Mouse (Mus musculus): ENCODE results near the gene Plgrkt.

The Plgrkt gene

GRCm38 (mm10) chr19:29360251-29360650, 6.9 kb downstream of the Plgrkt start:
- no peak for DNase-seq (ENCODE audit: extremely low read depth, low read depth, low spot score)

GRCm38 (mm10) chr19:29356281-29356680, 10.9 kb downstream of the Plgrkt start:
- DNase-seq (ENCODE audit: extremely low read depth, low read depth, low spot score) = no peak

DNA sequence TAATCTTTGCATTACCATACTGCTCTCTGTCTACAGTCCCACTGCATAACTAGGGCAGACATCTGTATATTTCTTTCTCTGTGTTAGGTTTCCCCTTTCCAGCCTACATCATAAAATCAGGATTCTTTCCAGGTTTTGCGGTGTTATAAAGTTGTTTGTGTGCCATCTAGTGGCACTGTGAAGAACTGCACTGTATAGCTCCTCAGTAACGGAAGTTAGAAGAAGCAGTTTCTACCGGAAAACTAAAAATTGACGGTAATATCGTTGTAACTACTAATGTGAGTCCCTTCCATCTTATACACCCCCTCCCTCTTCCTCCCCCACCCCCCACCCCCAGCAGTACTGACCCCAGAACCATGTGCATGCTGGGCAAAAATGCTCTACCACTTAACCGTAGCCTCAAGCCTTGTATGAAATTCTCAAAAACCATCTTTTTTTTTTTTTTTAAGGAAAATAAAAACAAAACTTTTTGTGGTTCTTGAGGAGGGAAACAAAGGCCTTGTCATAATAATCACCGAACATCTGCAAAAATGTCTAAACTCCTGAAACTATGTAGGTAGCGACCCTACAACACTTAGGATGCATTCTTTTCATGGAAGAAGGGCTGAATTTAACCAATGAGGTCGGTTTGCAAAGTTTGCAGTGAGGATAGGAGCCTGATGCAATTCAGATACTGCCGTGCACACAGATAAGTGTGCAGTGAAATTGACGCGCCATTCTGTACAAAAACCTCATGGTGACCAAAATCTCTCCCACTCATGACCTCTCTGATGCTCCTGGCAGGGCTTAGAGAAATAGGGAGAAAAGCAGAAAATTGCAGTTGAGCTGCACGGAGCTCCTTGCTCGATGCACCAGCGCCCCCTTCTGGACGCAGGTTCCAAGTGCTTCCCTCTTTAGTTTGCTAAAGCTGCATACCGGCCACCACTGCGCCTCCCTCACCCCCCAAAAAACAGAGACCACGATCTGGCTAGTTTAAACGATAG, 12.0 kb downstream of the Plgrkt start:
- DNase-seq (ENCODE audit: extremely low read depth, low read depth, low spot score) = no peak

DNA sequence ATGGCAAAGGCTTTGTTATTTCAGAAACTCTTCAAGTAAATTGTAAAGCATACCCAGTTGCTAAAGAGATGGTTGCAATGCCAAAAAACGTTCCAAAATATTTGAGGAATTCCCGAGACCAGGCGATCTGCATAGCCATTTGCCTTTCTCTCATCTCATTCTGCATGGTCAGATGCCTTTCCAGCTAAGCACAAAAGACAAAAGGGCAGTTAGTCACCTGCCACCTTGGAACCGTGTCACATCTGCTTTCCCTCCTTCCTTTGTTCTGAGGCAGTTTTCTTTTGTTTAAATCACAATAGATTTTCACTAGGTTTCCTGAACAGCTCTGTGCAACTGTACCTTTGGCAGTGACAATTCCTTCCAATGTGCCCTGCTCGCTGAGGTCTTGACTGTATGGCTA, 16.2 kb downstream of the Plgrkt start:
- no peak for DNase-seq (ENCODE audit: extremely low read depth, low read depth, low spot score)

DNA sequence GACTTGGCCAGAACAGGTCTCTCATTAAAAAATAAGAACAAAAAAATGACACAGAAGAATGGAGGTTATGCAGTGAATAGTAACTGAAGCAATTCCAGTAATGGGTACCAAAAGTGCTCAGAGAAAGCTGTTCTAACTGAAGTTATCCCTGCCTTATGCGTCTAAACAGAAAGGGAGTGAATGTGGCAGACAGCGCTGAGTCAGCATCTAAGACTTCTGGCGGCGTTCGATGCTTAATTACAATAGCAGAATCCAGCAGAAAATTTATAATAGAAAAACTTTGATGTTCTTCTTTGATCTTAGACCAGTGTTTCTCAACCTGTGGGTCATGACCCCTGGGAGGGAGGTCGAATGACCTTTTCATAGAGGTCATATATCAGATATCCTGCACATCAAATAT, 21.6 kb downstream of the Plgrkt start:
- no peak for DNase-seq (ENCODE audit: extremely low read depth, low read depth, low spot score)

GRCm38 (mm10) chr19:29344868-29345267, 22.3 kb downstream of the Plgrkt start:
- no peak for DNase-seq (ENCODE audit: extremely low read depth, low read depth, low spot score)

DNA sequence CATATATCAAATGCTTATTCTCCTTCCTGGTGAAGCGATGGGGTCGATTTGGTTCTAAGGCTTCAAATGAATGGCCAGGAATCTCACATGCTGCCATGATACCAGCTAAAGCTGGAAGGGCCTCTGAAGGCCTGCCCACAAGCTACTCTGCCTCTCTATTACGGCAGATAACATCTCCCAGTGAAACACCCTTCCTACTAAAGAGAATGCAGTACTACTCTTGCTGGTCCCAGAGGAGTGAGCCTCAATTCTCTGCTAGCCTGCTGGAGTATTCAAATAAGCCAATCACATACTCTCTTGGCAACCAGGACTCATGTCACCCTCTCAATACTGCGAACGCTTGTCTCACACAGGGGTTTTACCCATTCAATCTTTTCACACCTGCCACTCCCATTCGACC, 24.9 kb downstream of the Plgrkt start:
- no peak for DNase-seq (ENCODE audit: extremely low read depth, low read depth, low spot score)

- no peak for DNase-seq (ENCODE audit: extremely low read depth, low read depth, low spot score)
Measured at GRCm38 (mm10) chr19:29341029-29341428, 26.2 kb downstream of the Plgrkt start.

GRCm38 (mm10) chr19:29336624-29337023, 30.6 kb downstream of the Plgrkt start:
- DNase-seq (ENCODE audit: extremely low read depth, low read depth, low spot score) = no peak

DNA sequence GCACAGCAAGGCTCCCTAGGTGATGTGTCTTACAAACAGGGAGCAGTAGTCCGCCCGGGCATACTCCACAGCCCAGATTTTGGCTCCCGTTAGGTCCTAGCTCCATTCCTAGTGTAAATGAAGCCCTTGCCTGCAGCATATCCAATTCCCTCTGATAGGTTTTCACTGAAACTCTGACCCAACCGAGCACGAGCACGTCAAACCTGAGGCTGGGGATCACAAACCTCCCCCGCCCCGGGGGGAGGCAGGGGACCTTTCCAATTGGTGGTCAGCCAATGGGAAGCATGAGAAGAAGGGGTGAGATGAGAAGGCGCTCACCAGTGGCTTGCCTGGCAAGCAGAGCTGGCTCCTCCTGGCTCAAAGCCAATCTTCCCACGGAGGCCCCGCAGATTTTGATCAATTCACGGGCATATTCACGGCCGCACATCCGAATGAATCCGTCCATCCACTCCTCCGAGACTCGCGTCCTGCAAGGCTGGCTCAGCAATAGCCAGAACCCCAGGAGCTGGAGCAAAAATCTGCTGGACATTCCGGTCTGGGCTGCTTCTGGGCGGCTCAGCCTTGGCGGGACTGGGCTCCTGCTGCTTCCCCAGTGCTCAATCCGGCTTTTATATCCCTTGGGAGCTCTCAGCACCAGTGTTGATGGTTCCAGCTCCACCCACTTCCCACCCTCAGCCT, 33.0 kb downstream of the Plgrkt start, which contains the start of gene Rln1:
Rln1 (minus strand) TSS at position 603 of the 678 bp plus-strand sequence.
- DNase-seq (ENCODE audit: extremely low read depth, low read depth, low spot score) = no peak

GRCm38 (mm10) chr19:29326822-29327552, 40.2 kb downstream of the Plgrkt start:
- DNase-seq (ENCODE audit: extremely low read depth, low read depth, low spot score) = no peak

GRCm38 (mm10) chr19:29326396-29326795, 40.8 kb downstream of the Plgrkt start:
- DNase-seq (ENCODE audit: extremely low read depth, low read depth, low spot score) = no peak

- DNase-seq (ENCODE audit: extremely low read depth, low read depth, low spot score) = no peak
Measured at GRCm38 (mm10) chr19:29325852-29326180, 41.4 kb downstream of the Plgrkt start.

GRCm38 (mm10) chr19:29325053-29325851, 41.9 kb downstream of the Plgrkt start, which contains the start of gene Insl6:
Gene Insl6 (minus strand): TSS chr19:29325356.
- no peak for DNase-seq (ENCODE audit: extremely low read depth, low read depth, low spot score)

GRCm38 (mm10) chr19:29323416-29324049, 43.7 kb downstream of the Plgrkt start:
- DNase-seq (ENCODE audit: extremely low read depth, low read depth, low spot score) = no peak

DNA sequence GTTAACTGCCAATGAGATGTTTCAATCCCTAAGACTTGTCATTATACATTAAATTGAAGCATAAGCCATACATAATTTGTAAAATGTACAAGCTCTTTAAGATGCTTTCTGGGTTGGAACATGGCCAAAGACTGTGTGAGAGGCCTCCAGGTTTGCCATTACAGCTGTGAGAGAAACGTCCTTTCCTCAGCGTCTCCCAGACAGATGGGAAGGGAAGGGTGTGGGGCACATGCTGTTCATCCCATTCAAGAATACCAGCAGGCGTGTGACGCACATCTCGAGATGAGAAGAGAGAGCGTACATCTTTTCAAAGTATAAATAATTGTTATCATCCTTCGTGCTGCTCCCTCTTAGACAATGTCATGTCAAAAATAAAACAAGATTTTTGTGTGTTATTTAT, 54.5 kb downstream of the Plgrkt start:
- DNase-seq (ENCODE audit: extremely low read depth, low read depth, low spot score) = no peak

GRCm38 (mm10) chr19:29311791-29312190, 55.4 kb downstream of the Plgrkt start:
- no peak for DNase-seq (ENCODE audit: extremely low read depth, low read depth, low spot score)

GRCm38 (mm10) chr19:29308832-29309231, 58.4 kb downstream of the Plgrkt start:
- no peak for DNase-seq (ENCODE audit: extremely low read depth, low read depth, low spot score)

DNA sequence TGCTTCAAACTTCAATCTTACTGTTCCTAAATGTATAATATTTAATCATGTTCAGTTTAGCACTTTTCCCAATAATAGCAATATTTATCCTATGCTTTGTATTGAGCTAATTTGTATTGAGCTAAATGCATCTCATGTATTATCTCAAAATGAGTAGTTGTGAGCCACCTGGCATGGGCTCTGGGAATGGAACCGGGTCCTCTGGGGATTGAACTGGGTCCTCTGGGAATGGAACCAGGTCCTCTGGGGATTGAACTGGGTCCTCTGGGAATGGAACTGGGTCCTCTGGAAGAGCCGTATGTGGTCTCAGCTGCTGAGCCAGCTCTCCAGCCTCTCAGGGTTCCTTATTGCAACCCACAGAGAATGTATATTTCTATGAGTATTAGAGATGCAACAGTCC, 65.1 kb downstream of the Plgrkt start:
- no peak for DNase-seq (ENCODE audit: extremely low read depth, low read depth, low spot score)

- DNase-seq (ENCODE audit: extremely low read depth, low read depth, low spot score) = peak; percentile 88
Measured at GRCm38 (mm10) chr19:29300919-29301318, 66.3 kb downstream of the Plgrkt start.
